Mouse (Mus musculus): Measurements from ENCODE around the gene Srrd. TPM values are rescaled to one million over a fixed set of nuclear protein-coding genes. Genes with fewer than 3 reads are reported as not detected.

Gene Srrd
- polyA plus RNA-seq, 1 experiment from 2014 or later: 36.5 TPM

DNA sequence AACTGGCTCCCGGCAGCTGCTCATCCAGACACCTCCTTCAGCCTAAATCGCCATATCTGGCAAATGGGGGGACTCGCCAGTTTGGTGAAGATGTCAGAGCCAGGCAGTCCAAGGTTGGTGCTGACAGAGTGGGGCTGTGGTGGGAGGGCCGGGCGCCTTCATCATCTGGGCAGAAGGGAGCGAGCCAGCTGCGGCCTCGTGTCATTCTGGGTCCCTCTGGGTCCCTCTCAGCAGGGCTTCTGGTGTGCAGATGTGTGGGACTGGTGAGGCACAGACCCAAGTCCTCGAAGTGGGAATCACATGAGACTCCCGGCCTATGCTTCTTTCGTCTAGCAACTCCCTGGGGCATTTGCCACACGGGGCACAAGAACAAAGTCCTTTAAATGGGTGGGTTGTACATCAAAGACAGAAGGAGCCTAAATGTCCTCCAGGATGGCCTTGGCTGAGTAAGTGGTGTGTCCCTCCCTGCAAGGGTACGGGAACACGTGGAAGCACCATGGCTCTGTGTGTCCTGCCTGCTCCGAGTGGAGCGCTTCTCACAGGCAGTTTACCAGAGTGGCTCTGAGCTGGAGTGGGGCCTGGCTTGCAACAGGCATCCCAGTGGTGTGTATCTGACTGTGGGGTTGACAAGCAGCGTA is 50.4 kb downstream of the Srrd start:
- Histone ChIP-seq H3K36me3 (ENCODE audit: control insufficient read depth, insufficient read depth, low read length) (no peaks in the 10 kb centered on the region), H3K9ac (ENCODE audit: low read depth, low read length) (no peak overlapping the region), H3K9me3 (ENCODE audit: control insufficient read depth, low read length) (no peaks in the 10 kb centered on the region), H3K27me3 (replicated peaks; ENCODE audit: control insufficient read depth, insufficient read depth, low read length) (no peaks in the 10 kb centered on the region), H3K4me3 (ENCODE audit: low read depth, low read length) (no peak overlapping the region), H3K4me1 (replicated peaks; ENCODE audit: control insufficient read depth, insufficient read depth, low read length) (peaks cover 59% of the 10 kb centered on the region), H3K27ac (ENCODE audit: low read depth, low read length) (0 out of 2 replicates have a peak overlapping the region, but pooled peaks have one; percentile 5), H3K4me2 (no peak overlapping the region)
- WGBS: 85% methylated on average over 17 of the region's 17 CpGs
- ATAC-seq (replicated peaks; ENCODE audit: low FRiP score) (no peak), DNase-seq (ENCODE audit: low spot score) (no peak)

DNA sequence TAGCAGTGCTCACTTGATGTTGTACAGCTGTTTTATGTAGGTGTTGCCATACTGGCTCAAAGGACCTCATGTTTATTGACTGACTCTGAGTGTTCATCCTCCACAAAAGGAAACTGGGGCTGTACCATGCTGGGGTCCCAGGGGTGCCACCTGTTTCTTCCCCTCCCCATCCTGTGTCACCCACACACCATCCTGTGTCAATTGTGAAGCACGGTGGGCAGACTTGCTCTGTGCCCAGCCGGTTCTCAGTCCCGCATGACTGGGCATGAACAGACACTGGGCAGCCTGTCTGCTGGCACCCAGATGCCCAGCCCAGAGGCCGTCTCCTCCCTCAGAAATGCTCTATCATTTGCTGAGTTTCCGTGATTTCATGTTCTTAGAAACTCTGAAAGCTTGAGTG is 51.0 kb downstream of the Srrd start:
- H3K4me1 ChIP-seq (replicated peaks; ENCODE audit: control insufficient read depth, insufficient read depth, low read length): peaks cover 59% of the 10 kb centered on the region
- no peak overlapping the region for H3K4me3 ChIP-seq (ENCODE audit: low read depth, low read length)
- DNase-seq (ENCODE audit: low spot score): no peak
- H3K9me3 ChIP-seq (ENCODE audit: control insufficient read depth, low read length): no peaks in the 10 kb centered on the region
- 87% methylated on average over 5 of the region's 5 CpGs for WGBS
- H3K27ac ChIP-seq (ENCODE audit: low read depth, low read length): no peak overlapping the region
- no peak overlapping the region for H3K9ac ChIP-seq (ENCODE audit: low read depth, low read length)
- H3K36me3 ChIP-seq (ENCODE audit: control insufficient read depth, insufficient read depth, low read length): no peaks in the 10 kb centered on the region
- ATAC-seq (replicated peaks; ENCODE audit: low FRiP score): no peak
- H3K4me2 ChIP-seq: no peak overlapping the region
- H3K27me3 ChIP-seq (replicated peaks; ENCODE audit: control insufficient read depth, insufficient read depth, low read length): no peaks in the 10 kb centered on the region

DNA sequence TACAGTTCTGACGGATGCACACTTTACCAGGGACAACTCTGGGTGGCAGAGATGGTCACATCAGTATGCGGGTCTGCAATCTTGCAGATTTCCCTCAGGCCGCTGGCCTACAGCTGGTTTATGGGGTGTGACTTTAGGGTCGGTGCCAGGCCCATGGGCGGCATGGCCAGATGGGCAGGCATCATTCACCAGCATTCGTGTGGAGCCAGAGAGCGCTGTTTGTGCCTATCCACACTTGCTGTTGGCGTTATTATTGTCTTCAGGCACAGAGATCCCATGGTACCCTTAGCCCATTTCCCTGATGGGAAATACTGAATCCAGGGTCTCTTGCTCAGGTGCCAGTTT is 52.3 kb downstream of the Srrd start:
- no peak overlapping the region for H3K9ac ChIP-seq (ENCODE audit: low read depth, low read length)
- no peak overlapping the region for H3K4me3 ChIP-seq (ENCODE audit: low read depth, low read length)
- no peaks in the 10 kb centered on the region for H3K9me3 ChIP-seq (ENCODE audit: control insufficient read depth, low read length)
- ATAC-seq (replicated peaks; ENCODE audit: low FRiP score): no peak
- no peak overlapping the region for H3K4me2 ChIP-seq
- 89% methylated on average over 8 of the region's 8 CpGs for WGBS
- no peak for DNase-seq (ENCODE audit: low spot score)
- peaks cover 58% of the 10 kb centered on the region for H3K4me1 ChIP-seq (replicated peaks; ENCODE audit: control insufficient read depth, insufficient read depth, low read length)
- no peak overlapping the region for H3K27ac ChIP-seq (ENCODE audit: low read depth, low read length)
- H3K27me3 ChIP-seq (replicated peaks; ENCODE audit: control insufficient read depth, insufficient read depth, low read length): no peaks in the 10 kb centered on the region
- H3K36me3 ChIP-seq (ENCODE audit: control insufficient read depth, insufficient read depth, low read length): no peaks in the 10 kb centered on the region; the same call in 1 of the 2 replicates

DNA sequence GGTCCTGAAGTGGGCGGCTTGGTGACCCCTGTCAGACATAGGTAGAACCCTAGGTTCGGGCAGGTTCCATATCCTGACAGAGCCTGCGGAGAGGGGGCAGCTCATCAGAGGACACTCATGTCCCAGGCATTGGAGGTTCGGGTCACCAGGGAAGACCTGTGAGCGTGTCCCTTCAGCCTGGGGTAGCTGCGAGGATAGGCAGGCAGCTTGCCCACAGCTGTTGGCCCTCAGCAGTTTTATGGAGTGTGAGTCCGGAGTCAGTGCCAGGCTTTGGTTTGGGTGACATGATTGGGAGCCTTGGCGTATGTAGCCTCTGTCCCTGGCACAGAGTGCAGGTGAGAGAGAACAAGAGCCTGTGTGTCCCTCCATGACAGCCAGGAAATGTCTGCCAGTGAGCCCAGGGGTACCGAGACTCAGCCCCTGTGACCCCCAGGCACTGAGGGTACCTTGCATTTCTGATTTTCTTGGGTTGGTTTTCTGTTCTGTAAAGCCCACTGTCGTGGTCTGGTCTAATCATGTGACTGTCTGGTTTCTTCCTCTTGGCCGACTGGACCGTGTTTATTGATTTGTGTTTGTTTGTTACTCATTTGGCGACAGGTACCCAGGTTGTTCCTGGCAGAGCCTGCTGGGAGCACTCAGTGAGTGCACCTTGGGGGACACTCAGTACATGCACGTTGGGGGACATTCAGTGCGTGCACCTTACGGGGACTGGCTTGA is 52.9 kb downstream of the Srrd start:
- Histone ChIP-seq H3K4me2 (no peak overlapping the region), H3K36me3 (ENCODE audit: control insufficient read depth, insufficient read depth, low read length) (no peaks in the 10 kb centered on the region; the same call in 1 of the 2 replicates), H3K9me3 (ENCODE audit: control insufficient read depth, low read length) (no peaks in the 10 kb centered on the region), H3K27me3 (replicated peaks; ENCODE audit: control insufficient read depth, insufficient read depth, low read length) (no peaks in the 10 kb centered on the region), H3K4me3 (ENCODE audit: low read depth, low read length) (no peak overlapping the region), H3K4me1 (replicated peaks; ENCODE audit: control insufficient read depth, insufficient read depth, low read length) (peaks cover 56% of the 10 kb centered on the region), H3K9ac (ENCODE audit: low read depth, low read length) (no peak overlapping the region), H3K27ac (ENCODE audit: low read depth, low read length) (no peak overlapping the region)
- ATAC-seq (replicated peaks; ENCODE audit: low FRiP score) (no peak), DNase-seq (ENCODE audit: low spot score) (no peak)
- WGBS: 81% methylated on average over 16 of the region's 16 CpGs

DNA sequence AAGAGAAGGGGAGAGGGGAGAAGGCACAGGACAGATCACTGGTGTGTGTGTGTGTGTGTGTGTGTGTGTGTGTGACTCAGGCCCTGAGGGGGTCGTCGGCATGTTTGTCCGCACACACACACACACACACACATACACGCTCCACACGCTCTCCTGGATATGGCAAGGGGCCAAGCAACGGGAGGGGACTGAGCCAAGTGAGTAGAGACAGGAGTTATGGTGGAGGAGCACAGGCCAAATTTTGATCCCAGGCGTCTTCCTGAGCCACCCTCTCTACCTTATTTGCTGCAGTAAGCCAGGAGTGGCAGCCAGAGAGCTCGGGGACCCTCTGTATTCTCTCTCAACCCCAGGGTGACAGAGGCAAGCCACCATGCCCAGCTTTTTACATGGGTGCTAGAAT is 53.6 kb downstream of the Srrd start:
- ATAC-seq (replicated peaks; ENCODE audit: low FRiP score) (no peak), DNase-seq (ENCODE audit: low spot score) (no peak)
- no peak overlapping the region for H3K9ac ChIP-seq (ENCODE audit: low read depth, low read length)
- H3K27me3 ChIP-seq (replicated peaks; ENCODE audit: control insufficient read depth, insufficient read depth, low read length): no peaks in the 10 kb centered on the region
- 83% methylated on average over 8 of the region's 8 CpGs for WGBS
- H3K4me1 ChIP-seq (replicated peaks; ENCODE audit: control insufficient read depth, insufficient read depth, low read length): peaks cover 53% of the 10 kb centered on the region
- no peaks in the 10 kb centered on the region for H3K9me3 ChIP-seq (ENCODE audit: control insufficient read depth, low read length)
- no peak overlapping the region for H3K27ac ChIP-seq (ENCODE audit: low read depth, low read length)
- no peak overlapping the region for H3K4me2 ChIP-seq
- H3K36me3 ChIP-seq (ENCODE audit: control insufficient read depth, insufficient read depth, low read length): no peaks in the 10 kb centered on the region; the same call in 1 of the 2 replicates
- no peak overlapping the region for H3K4me3 ChIP-seq (ENCODE audit: low read depth, low read length)

DNA sequence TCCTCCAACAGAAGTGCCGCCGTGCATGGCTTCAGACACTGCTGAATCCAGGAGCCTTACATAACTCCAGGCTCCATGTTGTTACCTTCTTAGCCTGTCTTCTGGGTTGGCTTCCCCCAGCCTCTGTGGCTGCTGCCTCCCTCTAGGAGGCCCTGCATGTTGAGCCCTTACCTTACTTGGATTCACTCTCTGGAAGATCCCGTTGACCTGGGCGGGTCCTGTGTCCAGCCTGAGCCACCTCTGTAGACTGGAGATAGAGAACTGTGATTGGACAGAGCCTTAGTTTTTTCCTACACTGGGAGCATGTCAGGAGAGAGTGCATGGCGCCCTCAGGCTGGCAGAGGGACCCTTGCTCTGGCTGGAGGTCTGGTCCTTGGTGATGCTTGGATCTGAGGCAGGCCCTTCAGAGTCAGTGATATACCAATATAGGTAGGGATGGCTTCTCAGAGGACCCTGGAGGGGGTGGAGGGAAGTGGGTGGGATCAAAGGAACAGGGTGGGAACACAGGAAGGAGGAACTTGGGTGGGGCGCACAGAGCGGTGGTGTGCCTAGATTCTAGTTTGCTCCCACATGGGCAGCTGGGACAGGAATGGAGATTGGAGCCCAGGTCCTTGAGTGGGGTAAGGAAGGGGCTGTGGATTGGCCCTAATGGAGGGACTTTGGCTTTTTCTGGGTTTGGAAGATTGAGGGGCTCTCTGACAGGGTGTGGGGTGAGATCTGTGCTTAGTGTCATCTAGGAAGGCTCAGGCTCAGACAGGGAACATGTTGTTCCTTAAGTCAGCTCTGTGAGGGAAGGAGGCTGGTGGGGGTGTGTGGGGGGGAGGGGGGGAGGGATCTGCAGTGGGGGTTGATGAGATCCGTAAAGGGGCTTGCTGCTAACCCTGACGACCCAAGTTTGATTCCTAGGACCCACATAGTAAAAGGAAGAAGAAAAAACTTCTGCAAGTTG is 54.4 kb downstream of the Srrd start:
- Histone ChIP-seq H3K9me3 (ENCODE audit: control insufficient read depth, low read length) (no peaks in the 10 kb centered on the region), H3K4me2 (no peak overlapping the region), H3K36me3 (ENCODE audit: control insufficient read depth, insufficient read depth, low read length) (no peaks in the 10 kb centered on the region; the same call in 1 of the 2 replicates), H3K27me3 (replicated peaks; ENCODE audit: control insufficient read depth, insufficient read depth, low read length) (no peaks in the 10 kb centered on the region), H3K9ac (ENCODE audit: low read depth, low read length) (no peak overlapping the region), H3K4me1 (replicated peaks; ENCODE audit: control insufficient read depth, insufficient read depth, low read length) (peaks cover 53% of the 10 kb centered on the region), H3K4me3 (ENCODE audit: low read depth, low read length) (no peak overlapping the region), H3K27ac (ENCODE audit: low read depth, low read length) (no peak overlapping the region)
- ATAC-seq (replicated peaks; ENCODE audit: low FRiP score): no peak
- no peak for DNase-seq (ENCODE audit: low spot score)
- 73% methylated on average over 9 of the region's 9 CpGs for WGBS

DNA sequence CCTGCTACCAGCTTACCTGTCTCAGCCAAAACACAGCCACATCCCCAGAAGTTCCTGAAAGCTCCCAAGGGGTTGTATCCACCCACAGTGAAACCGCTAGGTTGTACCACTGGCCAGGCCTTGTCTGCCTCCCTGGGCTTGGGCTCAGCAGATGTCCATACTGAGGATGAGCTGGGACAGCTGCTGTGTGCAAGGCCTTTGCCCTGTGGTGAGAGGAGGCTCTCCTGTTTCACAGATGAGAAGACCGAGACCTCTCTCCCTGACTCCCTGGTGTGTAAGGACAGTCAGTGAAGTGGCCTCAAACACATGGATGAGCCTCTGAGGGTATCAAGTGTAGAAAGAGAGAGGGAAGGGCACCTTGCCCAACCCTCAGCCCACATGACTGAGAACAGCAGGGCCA is 55.2 kb downstream of the Srrd start:
- Histone ChIP-seq H3K27me3 (replicated peaks; ENCODE audit: control insufficient read depth, insufficient read depth, low read length) (no peaks in the 10 kb centered on the region), H3K27ac (ENCODE audit: low read depth, low read length) (peak overlapping the region; percentile 51; the same call in 1 of the 2 replicates), H3K36me3 (ENCODE audit: control insufficient read depth, insufficient read depth, low read length) (no peaks in the 10 kb centered on the region; the same call in 1 of the 2 replicates), H3K9ac (ENCODE audit: low read depth, low read length) (no peak overlapping the region; the same call in 1 of the 2 replicates), H3K4me3 (ENCODE audit: low read depth, low read length) (no peak overlapping the region), H3K4me2 (no peak overlapping the region), H3K4me1 (replicated peaks; ENCODE audit: control insufficient read depth, insufficient read depth, low read length) (peaks cover 55% of the 10 kb centered on the region), H3K9me3 (ENCODE audit: control insufficient read depth, low read length) (no peaks in the 10 kb centered on the region)
- 77% methylated on average over 2 of the region's 2 CpGs for WGBS
- DNase-seq (ENCODE audit: low spot score) (no peak), ATAC-seq (replicated peaks; ENCODE audit: low FRiP score) (no peak)

All from liver, embryonic 11.5 days (tissue).